Mouse (Mus musculus) embryonic fibroblast, embryonic 13.5 days (primary cell): ENCODE results near the gene Hspa13.

Experiments
- CTCF ChIP-seq: IDR thresholded peaks from 2 replicates; pipeline ENCODE4 v1.5.1; 2011; ENCODE audit warnings: mild to moderate bottlenecking, control low read depth, low read length, moderate library complexity, borderline replicate concordance; ENCODE audit not compliant: insufficient read depth
- POLR2A ChIP-seq: IDR thresholded peaks from 2 replicates; pipeline ENCODE4 v1.6.1; 2011; ENCODE audit warnings: low read depth, mild to moderate bottlenecking, control low read depth, low read length, moderate library complexity

DNA sequence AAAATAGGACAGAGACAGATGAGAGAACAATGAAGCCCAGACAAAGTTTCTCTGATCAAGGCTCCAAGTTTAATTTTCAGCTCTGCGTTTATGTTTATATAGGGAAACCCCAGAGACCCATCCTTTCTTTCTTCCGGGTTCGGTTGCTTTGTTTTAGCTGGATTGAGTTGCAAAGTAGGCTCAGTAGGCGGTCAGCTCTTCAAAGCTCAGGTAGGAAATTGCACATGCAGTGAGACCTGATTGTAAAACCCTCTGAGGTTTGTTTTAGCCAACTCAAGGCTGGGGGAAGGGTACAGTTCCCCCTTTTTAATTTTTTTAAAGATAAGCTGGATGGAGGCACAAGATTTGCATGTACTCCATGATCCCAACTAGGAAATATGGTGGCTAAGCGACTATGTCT, 16.8 kb downstream of the Hspa13 start:
- TF ChIP-seq POLR2A (no peak), CTCF (no peak)
